Mouse (Mus musculus): ENCODE data around the gene Tbxa2r.

The Tbxa2r gene

GRCm38 (mm10) chr10:81377362-81377664 is 48.8 kb downstream of the Tbxa2r start:
- ChIA-PET CTCF (interaction anchor here in 2 of 4 experiments (0.7 to 3.0 kb wide), 14 partner anchors 11 to 174 kb away, joined by 3 to 25 read pairs (median 5); partner anchors contain the start of genes 4930404N11Rik (in 1 of the 2), Celf5 (in 1 of the 2), Hmg20b (in 1 of the 2) and Pip5k1c (in 1 of the 2)), POLR2A (interaction anchor here in 3 of 4 experiments (0.7 to 8.9 kb wide), 45 partner anchors 9 to 701 kb away, joined by 3 to 87 read pairs (median 6); partner anchors contain the start of genes Cactin (in 3 of the 3), 4930404N11Rik (in 2 of the 3), Hmg20b (in 2 of the 3) and Mfsd12 (in 2 of the 3))

- CTCF ChIA-PET = interaction anchor here (0.5 to 3.0 kb wide), 40 partner anchors 12 to 497 kb away, joined by 3 to 25 read pairs (median 6); partner anchors contain the start of genes Cactin (in 1 of the 4), Gm48552 (in 1 of the 4), Hmg20b (in 1 of the 4) and Nmrk2 (in 1 of the 4)
- POLR2A ChIA-PET = interaction anchor here (0.5 to 8.9 kb wide), 84 partner anchors 8 to 811 kb away, joined by 3 to 87 read pairs (median 5); partner anchors contain the start of genes Pip5k1c (in 3 of the 4), 4930404N11Rik (in 2 of the 4), Cactin (in 2 of the 4) and Hmg20b (in 2 of the 4)
Measured at GRCm38 (mm10) chr10:81377793-81378552, 49.4 kb downstream of the Tbxa2r start, which contains the start of gene Fzr1. TSS of gene Fzr1 (minus strand) at chr10:81378516.

GRCm38 (mm10) chr10:81378553-81379182 is 50.1 kb downstream of the Tbxa2r start:
- ChIA-PET CTCF (interaction anchor here (0.5 to 3.0 kb wide), 43 partner anchors 10 to 874 kb away, joined by 3 to 25 read pairs (median 6); partner anchors contain the start of genes Atcay (in 1 of the 4), Cactin (in 1 of the 4), Gm48552 (in 1 of the 4) and Hmg20b (in 1 of the 4)), POLR2A (interaction anchor here (0.6 to 8.9 kb wide), 91 partner anchors 9 to 812 kb away, joined by 3 to 87 read pairs (median 4); partner anchors contain the start of genes Cactin (in 3 of the 4), Map2k2 (in 3 of the 4), Pip5k1c (in 3 of the 4) and 4930404N11Rik (in 2 of the 4))

- CTCF ChIA-PET = interaction anchor here in 3 of 4 experiments (0.5 to 3.0 kb wide), 33 partner anchors 10 to 874 kb away, joined by 3 to 25 read pairs (median 6); partner anchors contain the start of genes Atcay (in 1 of the 3), Cactin (in 1 of the 3), Gm48552 (in 1 of the 3) and Hmg20b (in 1 of the 3)
Measured at GRCm38 (mm10) chr10:81379183-81379553, 50.6 kb downstream of the Tbxa2r start.

GRCm38 (mm10) chr10:81379809-81380378 is 51.4 kb downstream of the Tbxa2r start:
- POLR2A ChIA-PET = interaction anchor here in 3 of 4 experiments (0.6 to 8.9 kb wide), 18 partner anchors 8 to 254 kb away, joined by 3 to 87 read pairs (median 8); partner anchors contain the start of genes 4930404N11Rik (in 3 of the 3), Cactin (in 1 of the 3), Gm48552 (in 1 of the 3) and Hmg20b (in 1 of the 3)

More at GRCm38 (mm10) chr10:81379183-81379553, 50.6 kb downstream of the Tbxa2r start:
- POLR2A ChIA-PET = interaction anchor here (0.6 to 8.9 kb wide), 67 partner anchors 10 to 799 kb away, joined by 3 to 87 read pairs (median 5); partner anchors contain the start of genes Pip5k1c (in 3 of the 4), 4930404N11Rik (in 2 of the 4), Cactin (in 2 of the 4) and Hmg20b (in 2 of the 4)

GRCm38 (mm10) chr10:81382039-81382438 is 53.5 kb downstream of the Tbxa2r start:
- CTCF ChIA-PET = interaction anchor here in 2 of 4 experiments (0.8 to 2.0 kb wide), 4 partner anchors 32 to 170 kb away, joined by 3 to 5 read pairs (median 3); partner anchors contain the start of gene Hmg20b (in 1 of the 2)
- POLR2A ChIA-PET = interaction anchor here in 2 of 4 experiments (0.6 to 1.3 kb wide), 6 partner anchors 11 to 706 kb away, joined by 3 to 4 read pairs (median 3); partner anchors contain the start of gene Smim24 (in 1 of the 2)

More at GRCm38 (mm10) chr10:81379809-81380378, 51.4 kb downstream of the Tbxa2r start:
- CTCF ChIA-PET = interaction anchor here in 1 of 4 experiments (2.1 kb wide), 1 partner anchor 10 kb away, joined by 16 read pairs; the partner anchor contains the start of gene Gm48552

- ChIA-PET POLR2A (interaction anchor here (0.6 to 3.4 kb wide), 57 partner anchors 9 to 942 kb away, joined by 3 to 21 read pairs (median 3); partner anchors contain the start of genes 4930404N11Rik (in 3 of the 4), Cactin (in 3 of the 4), Eef2 (in 2 of the 4) and Pip5k1c (in 2 of the 4)), CTCF (interaction anchor here (0.6 to 1.7 kb wide), 14 partner anchors 9 to 168 kb away, joined by 3 to 8 read pairs (median 4); partner anchors contain the start of genes Smim24 (in 2 of the 4) and Tjp3 (in 1 of the 4))
Measured at GRCm38 (mm10) chr10:81383802-81384604, 55.5 kb downstream of the Tbxa2r start, which contains the start of the genes Dohh and Gm48551. TSS of gene Dohh (plus strand) at chr10:81384428. TSS of gene Gm48551 (plus strand) at chr10:81384466.

- ChIA-PET CTCF (interaction anchor here (0.6 to 1.7 kb wide), 13 partner anchors 9 to 167 kb away, joined by 3 to 8 read pairs (median 4); partner anchors contain the start of genes Smim24 (in 2 of the 4) and Tjp3 (in 1 of the 4)), POLR2A (interaction anchor here (0.6 to 3.4 kb wide), 48 partner anchors 8 to 424 kb away, joined by 3 to 21 read pairs (median 4); partner anchors contain the start of genes 4930404N11Rik (in 3 of the 4), Cactin (in 3 of the 4), Eef2 (in 2 of the 4) and Pip5k1c (in 2 of the 4))
Measured at GRCm38 (mm10) chr10:81384605-81384982, 56.1 kb downstream of the Tbxa2r start.
